Mouse (Mus musculus): ENCODE measurements around the gene Tmem235.
"Not testable (repeated sequence)": the region's sequence is repeated elsewhere in the genome, so short reads cannot be mapped to it uniquely, and the experiment has no call there.

Tmem235 gene

GRCm38 (mm10) chr11:117860601-117861000, at the start of gene Tmem235:
Gene Tmem235, plus strand, starts transcription at chr11:117860752.
- DNase-seq (ENCODE audit: low spot score), result no peak

- DNase-seq (ENCODE audit: low spot score), result no peak
These were observed 46.7 kb upstream of the Tmem235 start for GRCm38 (mm10) chr11:117813867-117814266.

- no peak for DNase-seq (ENCODE audit: low spot score)
These were observed 45.7 kb upstream of the Tmem235 start for GRCm38 (mm10) chr11:117814704-117815366.

GRCm38 (mm10) chr11:117815850-117816249, 44.7 kb upstream of the Tmem235 start:
- not testable (repeated sequence) for DNase-seq (ENCODE audit: low spot score)

- DNase-seq (ENCODE audit: low spot score), result no peak
These were observed 44.1 kb upstream of the Tmem235 start for GRCm38 (mm10) chr11:117816389-117816996.

GRCm38 (mm10) chr11:117819095-117819494, 41.5 kb upstream of the Tmem235 start:
- DNase-seq (ENCODE audit: low spot score), result no peak

GRCm38 (mm10) chr11:117820173-117820572, 40.4 kb upstream of the Tmem235 start:
- no peak for DNase-seq (ENCODE audit: low spot score)

GRCm38 (mm10) chr11:117821868-117822267, 38.7 kb upstream of the Tmem235 start:
- DNase-seq (ENCODE audit: low spot score), result no peak

GRCm38 (mm10) chr11:117822728-117823241, 37.8 kb upstream of the Tmem235 start:
- peak; percentile 40 for DNase-seq (ENCODE audit: low spot score)

- DNase-seq (ENCODE audit: low spot score), result no peak
These were observed 37.1 kb upstream of the Tmem235 start for GRCm38 (mm10) chr11:117823411-117823810.

- DNase-seq (ENCODE audit: low spot score), result peak; percentile 68
These were observed 36.2 kb upstream of the Tmem235 start for GRCm38 (mm10) chr11:117824060-117824969.

GRCm38 (mm10) chr11:117825333-117826101, 35.0 kb upstream of the Tmem235 start, which contains the start of the genes Afmid and Tk1:
Gene Afmid, plus strand, starts transcription at chr11:117825924.
Gene Tk1, minus strand, starts transcription at chr11:117826092.
- DNase-seq (ENCODE audit: low spot score), result peak; percentile 61

GRCm38 (mm10) chr11:117826164-117826563, 34.4 kb upstream of the Tmem235 start:
- DNase-seq (ENCODE audit: low spot score), result peak; percentile 24

GRCm38 (mm10) chr11:117826916-117827315, 33.6 kb upstream of the Tmem235 start:
- DNase-seq (ENCODE audit: low spot score), result no peak

- DNase-seq (ENCODE audit: low spot score), result no peak
These were observed 33.2 kb upstream of the Tmem235 start for GRCm38 (mm10) chr11:117827386-117827785.

- no peak for DNase-seq (ENCODE audit: low spot score)
These were observed 32.2 kb upstream of the Tmem235 start for GRCm38 (mm10) chr11:117828149-117828887.

GRCm38 (mm10) chr11:117828888-117829604, 31.5 kb upstream of the Tmem235 start:
- DNase-seq (ENCODE audit: low spot score), result no peak

- DNase-seq (ENCODE audit: low spot score), result no peak
These were observed 30.8 kb upstream of the Tmem235 start for GRCm38 (mm10) chr11:117829671-117830215.

GRCm38 (mm10) chr11:117830401-117830800, 30.2 kb upstream of the Tmem235 start:
- DNase-seq (ENCODE audit: low spot score), result no peak

Data from urinary bladder, postnatal 25 days (tissue).